Mouse (Mus musculus) heart, postnatal 4 days (tissue): Measurements from ENCODE around the gene Maml1. TPM values are rescaled to one million over a fixed set of nuclear protein-coding genes. Genes with fewer than 3 reads are reported as not detected.

Experiments
- DNase-seq: peaks from one replicate; pipeline ENCODE4 v3.0.0; 2021
- microRNA-seq, 2 experiments: library from miRNA; unstranded; fragments of <30 nt; microRNA quantifications; one replicate each; pipeline ENCODE4 v1.2.0; 2021 to 2022
- total RNA-seq, 2 experiments: library from RNA; stranded (reverse); gene quantifications; 2 replicates each; pipeline ENCODE4 v1.2.3; 2021

Maml1 gene
- total RNA-seq, 2 experiments from 2014 or later, result 19.6 to 20.2 TPM

DNA sequence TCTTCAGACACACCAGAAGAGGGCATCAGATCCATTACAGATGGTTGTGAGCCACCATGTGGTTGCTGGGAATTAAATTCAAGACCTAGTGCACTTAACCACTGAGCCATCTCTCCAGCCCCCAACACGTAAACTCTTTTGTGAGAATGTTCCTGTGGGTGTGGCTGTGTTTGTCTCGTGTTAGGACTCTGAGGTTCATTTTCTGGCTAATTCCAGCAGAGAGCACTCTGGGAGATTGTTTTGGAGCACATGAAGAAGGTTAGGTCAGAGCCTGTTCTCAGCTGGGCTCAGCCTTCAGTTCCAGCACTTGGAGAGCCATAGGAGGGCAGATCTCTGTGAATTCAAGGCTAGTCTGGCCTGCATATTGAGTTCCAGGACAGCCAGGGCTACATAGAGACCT is 72.3 kb downstream of the Maml1 start:
- DNase-seq, result no peak

DNA sequence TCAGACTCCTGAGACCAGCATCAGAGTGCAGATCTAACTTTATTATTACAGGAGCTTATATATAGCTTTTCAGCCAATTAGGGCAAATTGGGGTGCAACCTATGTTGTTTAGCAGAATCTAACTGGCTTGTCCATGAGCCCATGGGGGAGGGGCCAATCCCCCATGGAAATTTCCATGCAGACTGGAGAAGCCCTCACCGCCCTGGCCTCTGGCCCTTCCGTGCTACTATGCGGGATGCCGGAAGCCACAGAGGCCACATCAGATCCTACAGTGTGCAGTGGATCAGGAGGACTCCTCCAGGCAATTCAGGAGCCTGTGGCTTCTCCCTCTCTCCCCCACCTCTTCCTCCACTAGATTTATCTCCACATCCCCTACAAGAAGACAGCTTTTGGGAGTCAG is 74.3 kb downstream of the Maml1 start:
- DNase-seq, result no peak

DNA sequence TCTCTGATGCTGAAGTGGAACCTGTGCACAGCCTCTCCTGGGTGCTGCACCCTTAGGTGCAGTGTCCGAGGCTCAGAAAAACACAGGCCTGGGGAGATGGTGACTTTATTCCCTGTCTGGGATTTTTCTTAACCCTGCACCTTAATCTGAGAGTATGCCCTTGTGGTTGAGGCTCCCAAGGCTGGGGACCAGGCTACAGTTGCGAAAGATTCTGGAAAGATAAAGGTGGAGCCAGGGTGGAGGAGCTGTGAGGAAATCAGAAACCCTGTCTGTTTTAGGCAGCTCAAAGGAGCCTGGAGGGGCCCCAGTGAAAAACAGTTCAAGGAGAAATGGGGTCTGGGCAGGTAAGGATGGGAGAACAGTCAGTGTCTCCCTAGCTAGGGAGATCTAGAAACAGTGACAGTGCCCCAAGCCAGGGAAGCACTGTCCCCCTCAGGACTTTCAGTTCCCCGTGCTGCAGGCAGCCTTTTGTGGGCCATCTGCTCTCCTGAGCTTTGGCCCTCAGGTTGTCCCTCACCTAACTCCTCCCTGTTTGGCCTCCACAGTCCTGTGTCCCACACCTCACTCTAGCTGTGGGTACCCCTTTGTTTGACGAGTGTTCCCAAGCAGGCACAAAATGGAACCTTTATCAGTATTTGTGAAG is 75.3 kb downstream of the Maml1 start:
- DNase-seq, result no peak

DNA sequence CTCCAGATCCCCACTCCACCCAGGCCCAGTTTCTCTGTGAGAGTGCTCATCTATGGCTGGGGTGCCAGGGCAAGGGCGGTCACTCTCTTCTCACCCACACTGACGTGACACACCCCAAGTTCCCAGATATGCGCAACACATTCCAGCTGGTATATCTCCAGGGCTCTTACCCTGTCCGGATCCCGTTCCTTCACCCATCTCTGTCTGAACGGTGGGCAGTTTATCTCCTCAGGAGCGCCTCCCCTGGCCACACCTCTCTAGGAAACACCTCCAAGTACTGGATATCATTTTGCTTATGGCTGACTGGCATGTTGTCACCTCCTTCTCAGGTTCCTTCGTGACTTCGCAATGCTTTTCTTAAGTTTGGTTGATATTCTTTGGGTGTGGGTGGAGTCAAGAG is 76.5 kb downstream of the Maml1 start:
- no peak for DNase-seq

DNA sequence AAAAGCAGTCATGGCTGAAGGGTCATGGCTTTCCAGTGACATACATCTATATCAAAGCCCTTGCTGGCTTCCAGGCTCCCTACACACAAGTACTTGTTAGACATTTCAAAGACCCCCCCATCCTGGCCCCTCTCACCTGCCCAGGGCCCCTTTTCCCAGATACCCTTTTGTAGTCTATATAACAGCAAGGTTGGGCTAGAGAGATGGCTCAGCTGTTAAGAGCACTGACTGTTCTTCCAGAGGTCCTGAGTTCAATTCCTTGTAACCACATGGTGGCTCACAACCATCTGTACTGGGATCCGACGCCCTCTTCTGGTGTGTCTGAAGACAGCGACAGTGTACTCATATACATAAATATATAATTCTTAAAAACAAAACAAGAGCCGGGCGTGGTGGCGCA is 77.5 kb downstream of the Maml1 start:
- DNase-seq, result no peak

DNA sequence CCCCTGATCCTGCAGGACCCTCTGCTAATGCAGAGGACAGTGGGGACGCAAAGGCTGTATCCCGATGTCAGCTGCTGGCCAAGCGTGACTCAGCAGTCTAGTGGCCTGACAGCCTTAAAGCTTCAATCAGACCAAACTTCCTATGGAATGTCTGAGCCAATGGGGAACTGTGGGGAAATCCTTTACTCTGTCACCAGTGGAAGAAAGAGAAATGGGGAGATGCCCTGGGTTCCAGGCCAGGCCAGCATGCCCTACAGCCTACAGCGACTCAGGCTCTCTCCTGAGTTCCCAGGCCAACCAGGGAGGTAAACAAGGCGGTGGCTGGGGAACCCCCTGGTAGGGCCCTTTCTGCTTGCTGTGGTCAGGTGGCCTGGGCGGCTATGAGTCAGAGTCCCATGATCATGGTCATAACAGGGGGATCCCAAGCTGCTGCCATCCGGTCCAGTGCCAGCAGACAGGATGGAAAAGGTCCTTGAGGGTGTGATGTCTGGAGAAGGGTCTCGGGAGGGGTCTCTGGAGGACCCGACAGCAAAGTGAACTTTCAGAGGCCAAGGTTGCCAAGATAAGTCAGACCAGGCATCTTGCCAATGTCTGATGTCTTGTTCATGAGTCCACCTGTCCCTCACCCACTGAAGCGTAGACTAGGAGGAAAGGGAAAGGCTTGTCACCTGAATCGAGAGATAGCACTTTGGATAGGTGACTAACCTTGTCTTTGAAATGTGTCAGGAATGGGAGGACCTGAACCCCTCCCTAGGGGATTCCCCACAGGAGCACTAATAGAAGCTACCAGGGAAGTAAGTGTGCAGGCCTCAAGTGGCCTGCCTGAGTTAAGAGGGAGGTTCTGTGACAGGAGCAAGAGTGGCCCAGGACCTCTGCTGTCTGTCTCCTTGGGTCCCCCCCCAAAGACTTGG is 79.0 kb downstream of the Maml1 start:
- DNase-seq, result peak; percentile 85

DNA sequence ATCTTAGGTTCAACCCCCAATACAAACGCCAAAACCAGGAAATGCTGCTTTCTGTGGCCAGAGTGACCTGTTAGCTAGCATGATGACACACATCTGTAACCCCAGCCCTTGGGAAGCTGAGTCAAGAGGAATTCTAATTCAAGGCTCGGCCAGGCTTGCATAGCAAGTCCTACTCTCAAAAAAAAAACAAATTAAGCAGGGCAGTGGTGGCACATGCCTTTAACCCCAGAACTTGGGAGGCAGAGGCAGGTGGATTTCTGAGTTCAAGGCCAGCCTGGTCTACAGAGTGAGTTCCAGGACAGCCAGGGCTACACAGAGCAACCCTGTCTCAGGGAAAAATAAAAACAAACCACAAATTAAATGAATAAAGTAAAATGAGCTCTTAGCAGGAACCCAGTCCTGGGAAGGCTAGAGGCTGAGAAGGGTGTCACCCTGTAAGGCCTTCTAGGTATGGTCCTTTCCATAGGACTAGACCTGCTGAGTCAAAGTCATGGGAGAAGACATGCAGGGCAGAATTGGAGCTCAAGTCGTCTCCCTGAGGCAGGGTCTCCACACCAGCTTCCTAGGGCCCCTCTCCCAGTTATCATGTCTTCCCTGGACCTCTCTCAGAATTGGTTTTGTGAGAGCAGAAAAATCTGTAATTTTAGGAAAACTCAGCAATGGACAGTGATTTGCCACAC is 79.9 kb downstream of the Maml1 start:
- DNase-seq, result no peak

DNA sequence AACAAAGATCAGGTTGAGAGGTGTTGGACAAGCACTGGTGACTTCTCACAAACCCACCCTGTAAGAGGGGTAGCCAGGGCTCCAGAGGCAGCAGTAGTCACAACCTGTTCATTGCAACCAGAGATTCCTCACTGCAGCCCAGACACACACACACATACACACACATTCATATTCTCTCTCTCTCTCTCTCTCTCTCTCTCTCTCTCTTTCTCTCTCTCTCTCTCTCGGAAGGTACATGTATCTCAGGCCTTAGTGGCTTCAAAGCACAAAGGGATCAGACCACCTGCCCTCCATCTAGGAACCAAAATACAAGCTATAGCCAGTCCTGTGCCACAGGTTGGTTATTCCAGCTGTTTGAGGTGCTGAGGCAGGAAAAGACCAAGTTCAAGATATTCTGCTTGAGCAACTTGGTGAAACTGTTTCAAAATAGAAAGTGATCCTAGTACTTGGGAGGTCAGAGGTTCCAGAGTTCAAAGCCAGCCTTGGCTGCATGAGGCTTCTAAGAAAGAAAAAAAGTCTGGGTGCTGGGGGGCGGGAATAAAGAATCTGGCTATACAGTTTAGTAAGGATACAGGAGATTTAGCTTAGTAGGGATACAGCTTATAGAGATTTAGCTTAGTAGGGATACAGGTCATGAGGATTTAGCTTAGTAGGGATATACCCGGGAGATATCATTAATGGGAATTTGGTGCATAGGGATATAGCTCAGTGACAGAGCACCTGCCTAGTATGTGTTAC is 80.6 kb downstream of the Maml1 start:
- no peak for DNase-seq

DNA sequence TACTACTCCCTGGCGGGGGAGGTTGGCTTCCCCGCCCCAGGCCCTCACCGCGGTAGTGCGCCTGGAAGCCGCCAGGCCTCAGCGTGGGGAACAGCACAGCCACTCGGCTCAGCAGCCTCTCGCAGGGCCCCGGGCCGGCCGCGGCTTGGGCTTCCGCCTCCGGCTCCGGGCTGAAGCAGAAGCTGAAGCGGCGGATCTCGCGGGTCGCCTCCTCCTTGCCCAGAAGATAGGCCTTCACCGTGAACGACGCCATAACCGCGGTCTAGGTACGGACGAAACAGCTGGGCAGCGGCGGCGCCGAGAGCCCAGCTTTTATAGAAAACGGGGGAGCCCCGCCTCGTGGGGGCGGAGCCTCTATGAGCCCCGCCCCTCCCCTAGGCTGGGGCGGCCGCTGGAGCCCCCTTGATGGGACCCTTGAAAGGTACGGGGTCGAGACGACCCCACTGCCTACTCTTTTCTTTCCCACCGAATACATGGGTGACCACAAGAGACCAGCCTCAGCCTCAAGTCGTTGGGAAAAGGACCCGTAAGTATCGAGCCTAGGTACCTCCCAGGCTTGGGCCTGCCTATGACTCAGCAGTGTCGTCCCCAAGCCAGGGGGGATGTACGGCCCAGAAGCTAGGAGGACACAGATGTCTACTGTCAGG is 81.5 kb downstream of the Maml1 start, which contains the start of the genes Sqstm1 and Mgat4b:
TSS of gene Sqstm1 (minus strand) at position 323 of the 647 bp plus-strand sequence.
TSS of gene Mgat4b (plus strand) at position 386 of the 647 bp plus-strand sequence.
- peak; percentile 89 for DNase-seq

DNA sequence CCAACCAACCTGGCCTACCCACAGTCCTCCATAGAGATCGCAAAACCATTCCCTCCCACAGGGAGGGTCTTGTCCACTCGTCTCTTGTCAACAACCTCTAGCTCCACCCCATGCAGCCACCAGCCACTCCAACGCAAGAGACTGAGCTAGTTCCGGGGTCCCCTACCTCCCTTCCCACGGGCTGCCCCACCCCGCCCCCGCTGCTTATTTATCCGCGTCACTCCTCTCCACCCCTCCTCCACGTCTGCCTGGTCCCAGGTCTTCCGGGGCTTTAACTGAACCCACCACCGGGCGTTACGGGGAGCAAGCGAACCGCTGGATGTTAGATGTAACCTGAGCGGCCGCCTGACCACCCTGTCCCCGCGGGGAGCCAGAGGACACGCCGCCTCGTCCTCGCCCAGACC is 82.0 kb downstream of the Maml1 start:
- DNase-seq, result peak; percentile 94

DNA sequence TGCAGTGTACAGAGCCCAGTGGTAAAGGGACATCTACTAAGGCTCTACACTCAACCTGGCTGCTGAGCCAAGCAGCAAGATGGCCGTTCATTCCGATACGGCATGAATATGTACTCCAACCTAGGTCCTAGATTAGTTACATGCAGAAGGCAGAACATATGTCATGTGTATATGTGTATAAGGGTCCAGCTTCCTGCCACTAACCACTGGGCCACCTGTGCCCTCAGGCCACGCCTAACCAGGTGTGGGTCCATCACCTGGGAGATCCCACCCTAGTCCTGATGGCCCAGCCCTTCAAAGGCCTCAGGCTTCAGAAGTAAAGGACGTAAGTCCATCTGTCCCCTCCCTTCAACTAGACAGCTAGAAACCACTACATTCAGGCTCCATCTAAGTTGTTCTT is 84.1 kb downstream of the Maml1 start:
- no peak for DNase-seq

DNA sequence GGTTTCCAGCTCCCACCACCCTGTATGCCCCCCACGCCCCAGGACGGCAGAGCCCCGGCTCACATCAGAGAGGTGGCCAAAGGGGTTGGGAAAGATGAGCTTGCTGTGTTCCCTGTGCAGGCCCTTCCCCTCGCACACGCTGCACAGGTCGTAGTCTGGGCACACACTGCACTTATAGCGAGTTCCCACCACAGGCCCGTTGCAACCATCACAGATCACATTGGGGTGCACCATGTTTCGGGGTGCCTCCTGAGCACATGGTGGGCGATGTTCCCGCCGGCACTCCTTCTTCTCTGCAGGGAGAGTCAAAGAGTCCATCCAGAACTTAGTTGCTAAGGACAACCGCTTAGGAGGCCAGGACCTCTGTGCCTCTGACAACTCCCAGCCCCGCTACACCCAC is 84.8 kb downstream of the Maml1 start:
- DNase-seq, result no peak

DNA sequence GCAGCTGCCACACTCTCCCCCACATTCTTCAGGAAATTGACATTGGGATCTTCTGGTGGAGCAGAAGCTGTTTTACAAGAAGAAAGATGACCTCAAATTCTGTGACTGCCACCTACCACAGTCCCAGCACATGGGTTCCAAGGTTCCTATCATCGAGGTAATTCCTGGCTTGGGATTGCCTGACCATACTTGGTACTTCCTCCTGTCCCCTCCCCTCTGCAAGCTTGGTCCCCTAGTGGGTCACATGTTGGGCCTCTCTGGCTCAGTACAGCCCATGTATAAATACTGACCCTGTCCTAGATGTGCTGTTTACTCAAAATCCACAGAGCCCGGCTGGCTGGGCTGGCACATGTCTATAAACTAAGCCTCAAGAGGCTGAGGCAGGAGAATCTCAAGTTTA is 86.1 kb downstream of the Maml1 start:
- DNase-seq, result no peak

Small RNAs within 50 kb of the gene (microRNA-seq; reads per million reads assigned to microRNA genes)
- gene Mir6919, result 0 to 0.35 reads per million in 2 experiments

Other genes starting within 250 kb of the Maml1 start
- gene Tbc1d9b, start 160.9 kb downstream of the Maml1 start, total RNA-seq, result 10 to 100 TPM; 40.6 to 42.4 TPM
- gene Mrnip, start 117.9 kb downstream of the Maml1 start, total RNA-seq, result 1 to 10 TPM; 7.7 to 8.0 TPM
- 100 to 1,000 TPM; 178 to 180 TPM for gene Sqstm1, start 81.5 kb downstream of the Maml1 start, total RNA-seq
- 100 to 1,000 TPM; 117 to 120 TPM for gene Mgat4b, start 81.4 kb downstream of the Maml1 start, total RNA-seq
- 1 to 10 TPM; 2.0 to 2.7 TPM for gene Ltc4s, start 53.7 kb downstream of the Maml1 start, total RNA-seq
- gene Canx, start 33.4 kb upstream of the Maml1 start, total RNA-seq, result 100 to 1,000 TPM; 322 to 335 TPM
- not detected for gene Cby3, start 62.2 kb upstream of the Maml1 start, total RNA-seq
- 100 to 1,000 TPM; 191 to 216 TPM for gene Hnrnph1, start 84.7 kb upstream of the Maml1 start, total RNA-seq
- 10 to 100 TPM; 27.1 to 27.9 TPM for gene Rufy1, start 138.8 kb upstream of the Maml1 start, total RNA-seq